Mouse (Mus musculus) limb, embryonic 13.5 days (tissue): ENCODE results near the gene Il6st. TPM values are rescaled to one million over a fixed set of nuclear protein-coding genes. Genes with fewer than 3 reads are reported as not detected.
"Not testable (repeated sequence)": the region's sequence is repeated elsewhere in the genome, so short reads cannot be mapped to it uniquely, and the experiment has no call there.

ENCODE experiments used
- ATAC-seq: fragments of 200-750 bp; cut with Nextera tagmentation; 2 replicates; pipeline ENCODE4 v1.8.0; 2017; ENCODE audit warnings: low read depth, moderate number of reproducible peaks, moderate TSS enrichment; ENCODE audit not compliant: low FRiP score
- H3K27ac ChIP-seq: fragments of 300-500 bp; sonication (generic); 2 replicates; pipeline ENCODE4 v1.5.1; 2015; ENCODE audit warnings: inconsistent platforms, mild to moderate bottlenecking, moderate library complexity
- H3K27me3 ChIP-seq: fragments of 300-500 bp; sonication (generic); 2 replicates; pipeline ENCODE4 v1.6.1; 2015; ENCODE audit warnings: mild to moderate bottlenecking, inconsistent platforms
- H3K36me3 ChIP-seq: fragments of 300-500 bp; sonication (generic); 2 replicates; pipeline ENCODE4 v1.6.1; 2015; ENCODE audit warnings: inconsistent platforms, mild to moderate bottlenecking, moderate library complexity
- H3K4me1 ChIP-seq: fragments of 300-500 bp; sonication (generic); 2 replicates; pipeline ENCODE4 v1.6.1; 2015; ENCODE audit warnings: inconsistent platforms
- H3K4me2 ChIP-seq: fragments of 300-500 bp; sonication (generic); replicated peaks from 2 replicates; pipeline ENCODE4 v1.6.1; 2015; ENCODE audit warnings: inconsistent platforms, mild to moderate bottlenecking, moderate library complexity
- H3K4me3 ChIP-seq: fragments of 300-500 bp; sonication (generic); 2 replicates; pipeline ENCODE4 v1.5.1; 2015; ENCODE audit warnings: moderate library complexity, mild to moderate bottlenecking, inconsistent platforms
- H3K9ac ChIP-seq: fragments of 300-500 bp; sonication (generic); 2 replicates; pipeline ENCODE4 v1.6.1; 2015; ENCODE audit warnings: mild to moderate bottlenecking, inconsistent platforms
- H3K9me3 ChIP-seq: fragments of 300-500 bp; sonication (generic); 2 replicates; pipeline ENCODE4 v1.6.1; 2016; ENCODE audit warnings: inconsistent platforms
- WGBS: fragments of 180-500 bp; shearing (Covaris S2); methylation state at CpG from one replicate; pipeline ENCODE4 v1.1.7; 2015; 5-methylcytosine and 5-hydroxymethylcytosine counted together
- polyA plus RNA-seq: library from polyadenylated mRNA; unstranded; fragments of >200 nt; fragmentation: Nextera tagmentation; extraction: Ambion mirVana; gene quantifications from 2 replicates; pipeline ENCODE4 v1.2.1, GENCODE M21; 2015

The Il6st gene
- 31.8 and 41.1 TPM in 2 replicates for polyA plus RNA-seq

DNA sequence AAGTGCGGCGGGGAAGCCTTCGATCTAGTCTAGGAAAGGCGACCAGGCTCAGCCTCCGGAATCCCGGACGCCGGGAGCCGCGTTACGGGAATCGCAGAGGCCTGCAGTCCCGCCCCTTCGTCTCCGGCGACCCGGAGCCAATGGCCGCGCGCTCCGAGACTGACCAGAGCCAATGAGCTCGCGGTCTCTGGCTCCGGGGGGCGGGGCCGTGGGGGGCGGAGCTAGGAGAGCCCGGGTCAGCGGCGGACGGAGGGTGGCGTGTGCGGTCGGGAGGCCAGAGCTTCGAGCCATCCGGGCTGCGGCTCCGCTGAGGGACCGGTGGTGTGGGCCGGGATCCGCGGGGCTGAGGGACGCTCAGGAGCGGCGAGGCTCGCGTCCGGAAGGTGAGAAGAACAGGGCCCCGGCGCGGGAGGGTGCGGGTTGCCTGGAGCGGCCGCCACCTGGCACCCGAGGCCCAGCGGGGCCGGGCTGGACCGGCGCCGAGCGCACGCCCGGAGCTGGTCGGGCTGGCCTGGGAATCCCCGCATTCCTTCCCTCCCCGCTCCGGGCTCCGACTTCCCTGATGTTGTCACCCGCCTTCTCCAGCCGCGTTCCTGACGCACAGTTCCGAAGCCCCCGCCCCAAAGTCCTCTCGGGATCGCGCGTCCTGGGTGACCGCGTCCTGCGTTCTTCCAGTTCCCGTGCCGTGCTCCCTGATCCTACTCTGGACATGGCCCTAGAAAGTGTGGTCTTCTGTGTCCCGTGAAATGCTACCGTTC, at the start of gene Il6st:
Il6st (plus strand) TSS at position 203 of the 758 bp plus-strand sequence.
- under 1% methylated on average over 84 of the region's 85 CpGs for WGBS
- peak within 1 kb of the TSS; percentile 86 for H3K27ac ChIP-seq
- peak; percentile 99 for ATAC-seq
- peak within 1 kb of the TSS; percentile 90 for H3K4me2 ChIP-seq
- H3K9me3 ChIP-seq: no peaks in the 10 kb centered on the region
- peaks cover 28% of the 10 kb centered on the region for H3K4me1 ChIP-seq
- H3K4me3 ChIP-seq: peak within 1 kb of the TSS; percentile 91
- H3K27me3 ChIP-seq: no peaks in the 10 kb centered on the region
- peaks cover 4% of the 10 kb centered on the region; the same call in 1 of the 2 replicates for H3K36me3 ChIP-seq
- peak within 1 kb of the TSS; percentile 92 for H3K9ac ChIP-seq

DNA sequence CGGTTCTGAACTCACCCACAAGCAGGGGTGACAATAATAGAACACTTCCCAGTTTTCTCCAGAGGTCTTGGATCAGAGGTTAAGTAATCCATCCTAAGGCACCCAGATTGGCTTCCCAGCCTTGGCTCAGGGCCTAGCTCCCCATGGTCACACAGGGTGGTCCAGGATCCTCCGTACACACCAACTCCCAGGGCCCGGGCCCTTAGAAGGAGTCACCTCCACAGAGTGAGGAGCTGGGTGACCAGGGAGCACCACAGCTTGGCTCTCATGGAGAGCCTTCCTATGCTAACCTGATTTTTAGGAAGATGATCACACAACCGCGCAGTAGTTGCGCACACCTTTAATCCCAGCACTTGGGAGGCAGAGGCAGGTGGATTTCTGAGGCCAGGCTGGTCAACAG, 48.0 kb upstream of the Il6st start:
- WGBS: 81% methylated on average over 6 of the region's 6 CpGs
- no peak for ATAC-seq
- H3K9me3 ChIP-seq: no peaks in the 10 kb centered on the region
- no peak overlapping the region for H3K9ac ChIP-seq
- H3K4me1 ChIP-seq: peaks cover 25% of the 10 kb centered on the region
- H3K27ac ChIP-seq: peak overlapping the region; percentile 63; the same call in 1 of the 2 replicates
- H3K36me3 ChIP-seq: no peaks in the 10 kb centered on the region
- peak overlapping the region; percentile 9; the same call in 1 of the 2 replicates for H3K4me2 ChIP-seq
- no peak overlapping the region for H3K4me3 ChIP-seq
- no peaks in the 10 kb centered on the region for H3K27me3 ChIP-seq

DNA sequence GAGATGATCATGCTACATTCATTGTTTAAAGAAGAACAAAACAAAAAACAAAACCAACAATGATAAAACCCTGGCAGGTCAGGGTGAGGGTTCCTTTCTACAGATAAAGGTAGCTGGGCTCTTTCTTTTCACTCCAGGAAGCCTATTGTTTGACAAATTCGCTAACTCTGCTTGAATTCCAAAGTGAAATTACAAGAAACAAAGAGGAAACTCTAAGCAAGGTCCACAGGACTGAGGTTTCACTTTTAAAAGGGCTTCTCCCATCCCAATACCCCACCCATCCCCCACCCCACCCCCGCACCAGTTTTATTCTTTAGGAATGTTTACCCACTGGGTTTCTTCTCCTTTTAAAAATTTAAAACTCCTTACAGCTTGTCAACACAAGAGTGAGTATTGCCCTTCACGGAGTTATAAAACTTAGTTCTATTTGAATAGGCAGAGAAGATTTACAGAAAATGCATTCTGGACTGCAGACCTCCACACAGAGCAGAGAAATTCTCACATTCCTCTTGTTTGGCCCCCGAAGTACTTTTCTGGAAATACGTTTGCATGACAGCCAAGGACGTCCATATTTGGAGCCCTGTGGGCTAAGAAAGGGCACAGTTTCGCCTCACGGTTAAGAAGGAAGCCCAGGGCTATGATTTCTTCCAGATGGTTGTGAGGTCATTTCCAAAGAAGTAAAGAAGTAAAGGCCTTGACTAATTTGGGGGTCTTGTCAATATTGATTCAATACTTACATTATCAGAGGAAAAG, 47.3 kb upstream of the Il6st start:
- H3K27ac ChIP-seq: peak overlapping the region; percentile 63; the same call in 1 of the 2 replicates
- H3K36me3 ChIP-seq: no peaks in the 10 kb centered on the region
- peaks cover 25% of the 10 kb centered on the region for H3K4me1 ChIP-seq
- peak; percentile 79; the same call in 1 of the 2 replicates for ATAC-seq
- no peaks in the 10 kb centered on the region for H3K9me3 ChIP-seq
- peak overlapping the region; percentile 5 for H3K4me2 ChIP-seq
- 11% methylated on average over 8 of the region's 8 CpGs for WGBS
- H3K4me3 ChIP-seq: no peak overlapping the region
- H3K27me3 ChIP-seq: no peaks in the 10 kb centered on the region
- H3K9ac ChIP-seq: no peak overlapping the region

DNA sequence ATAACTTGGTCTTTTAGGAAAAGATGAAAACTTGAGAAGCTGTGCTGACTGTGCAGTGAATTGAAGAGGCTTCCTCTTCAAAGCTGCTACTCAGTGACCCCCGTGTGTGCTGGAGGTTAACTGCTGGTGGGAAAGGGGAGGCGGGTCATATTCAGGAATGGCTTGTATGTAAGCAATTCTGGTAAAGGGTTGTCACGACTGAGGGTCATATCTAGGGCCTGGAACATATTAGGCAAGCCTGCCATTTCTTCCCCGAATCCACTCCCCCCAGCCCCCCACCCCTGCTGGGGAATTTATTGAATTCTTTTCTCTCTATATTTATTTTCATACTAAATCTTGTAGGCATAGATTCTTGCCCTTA, 46.7 kb upstream of the Il6st start:
- WGBS: 13% methylated on average over 4 of the region's 4 CpGs
- H3K4me2 ChIP-seq: peak overlapping the region; percentile 5
- H3K9ac ChIP-seq: no peak overlapping the region
- no peak for ATAC-seq
- H3K27me3 ChIP-seq: no peaks in the 10 kb centered on the region
- peaks cover 25% of the 10 kb centered on the region for H3K4me1 ChIP-seq
- H3K27ac ChIP-seq: peak overlapping the region; percentile 63; the same call in 1 of the 2 replicates
- H3K36me3 ChIP-seq: no peaks in the 10 kb centered on the region
- H3K4me3 ChIP-seq: no peak overlapping the region
- H3K9me3 ChIP-seq: no peaks in the 10 kb centered on the region

DNA sequence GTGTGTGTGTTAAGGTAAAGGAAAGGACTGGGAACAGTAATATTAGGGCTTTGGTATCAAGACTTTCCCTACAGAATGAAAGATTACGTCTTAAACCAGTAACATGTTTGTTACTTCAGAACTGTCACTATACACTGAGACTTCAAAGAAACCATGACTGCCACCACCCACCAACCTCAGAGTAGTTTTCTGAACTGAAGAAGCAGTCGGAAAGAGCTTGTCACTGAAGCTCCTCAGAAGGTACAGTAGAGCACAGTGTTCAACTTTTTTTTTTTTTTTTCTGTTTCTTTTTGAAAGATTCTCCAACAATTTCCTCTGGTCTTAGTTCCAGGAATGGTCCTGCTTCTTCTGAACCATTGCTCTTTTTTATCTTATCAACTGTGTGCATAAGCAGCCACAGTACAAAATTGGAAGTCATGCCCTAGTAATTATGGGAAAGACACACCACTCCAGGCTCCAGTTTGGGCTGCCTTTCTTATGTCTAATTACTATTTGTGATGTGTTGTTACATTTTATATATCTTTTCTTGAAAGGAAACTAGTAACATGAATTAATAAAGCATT, 45.9 kb upstream of the Il6st start:
- WGBS: 77% methylated on average over 2 of the region's 2 CpGs
- no peak overlapping the region for H3K9ac ChIP-seq
- H3K4me3 ChIP-seq: no peak overlapping the region
- H3K27me3 ChIP-seq: no peaks in the 10 kb centered on the region
- H3K4me1 ChIP-seq: peaks cover 18% of the 10 kb centered on the region
- no peak overlapping the region for H3K27ac ChIP-seq
- no peak for ATAC-seq
- no peaks in the 10 kb centered on the region for H3K9me3 ChIP-seq
- H3K36me3 ChIP-seq: no peaks in the 10 kb centered on the region
- H3K4me2 ChIP-seq: no peak overlapping the region

GRCm38 (mm10) chr13:112418595-112418994, 45.3 kb upstream of the Il6st start:
- H3K36me3 ChIP-seq: no peaks in the 10 kb centered on the region
- H3K27ac ChIP-seq: no peak overlapping the region
- no peaks in the 10 kb centered on the region for H3K9me3 ChIP-seq
- WGBS: 86% methylated on average over 4 of the region's 4 CpGs
- no peaks in the 10 kb centered on the region for H3K27me3 ChIP-seq
- H3K9ac ChIP-seq: no peak overlapping the region
- no peak overlapping the region for H3K4me3 ChIP-seq
- ATAC-seq: no peak
- peaks cover 17% of the 10 kb centered on the region for H3K4me1 ChIP-seq
- no peak overlapping the region for H3K4me2 ChIP-seq

DNA sequence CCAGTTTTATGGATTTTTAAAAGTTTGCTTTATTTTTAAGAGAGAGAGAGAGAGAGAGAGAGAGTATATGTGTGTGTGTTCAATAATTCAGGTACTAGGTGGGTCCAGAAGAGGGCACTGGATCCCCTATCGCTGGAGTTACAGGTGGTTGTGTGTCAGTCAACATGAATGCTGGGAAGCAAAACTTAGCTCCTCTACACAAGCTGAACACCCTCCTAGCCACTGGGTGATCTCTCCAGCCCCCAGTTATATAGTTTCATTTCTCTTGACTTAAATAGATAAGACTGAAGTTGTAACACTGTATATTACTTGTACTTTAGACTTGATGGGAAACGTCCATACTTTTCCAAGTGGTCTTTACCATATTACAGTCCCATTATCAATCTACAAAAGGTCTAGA, 39.7 kb upstream of the Il6st start:
- H3K27me3 ChIP-seq: no peaks in the 10 kb centered on the region

DNA sequence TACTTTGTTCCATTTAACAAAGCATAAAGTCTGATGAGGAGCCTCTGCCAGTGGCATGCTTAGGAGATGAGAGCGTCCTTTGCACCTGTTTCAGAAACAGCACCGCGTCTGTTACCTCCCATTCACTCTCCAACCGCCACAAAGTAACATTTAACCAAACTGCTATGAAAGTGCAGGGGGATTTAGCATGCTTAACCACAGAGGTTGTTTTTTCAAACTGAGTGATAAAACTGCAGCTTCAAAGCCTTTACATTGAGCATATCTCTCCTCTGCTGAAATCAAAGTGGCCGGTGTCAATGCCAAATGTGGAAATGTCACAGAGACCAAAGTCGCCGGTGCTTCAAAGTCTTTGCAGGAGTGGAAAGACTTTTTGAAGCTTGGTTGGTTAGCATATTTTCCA, 39.2 kb upstream of the Il6st start:
- H3K27me3 ChIP-seq: no peaks in the 10 kb centered on the region
- no peak for ATAC-seq
- no peaks in the 10 kb centered on the region; the same call in 1 of the 2 replicates for H3K9me3 ChIP-seq
- H3K27ac ChIP-seq: no peak overlapping the region
- H3K4me3 ChIP-seq: no peak overlapping the region
- no peaks in the 10 kb centered on the region for H3K4me1 ChIP-seq
- H3K4me2 ChIP-seq: no peak overlapping the region
- H3K36me3 ChIP-seq: no peaks in the 10 kb centered on the region
- no peak overlapping the region for H3K9ac ChIP-seq
- 69% methylated on average over 7 of the region's 7 CpGs for WGBS

More for the DNA sequence above, 39.7 kb upstream of the Il6st start:
- Histone ChIP-seq H3K4me3 (no peak overlapping the region), H3K9ac (no peak overlapping the region), H3K4me2 (no peak overlapping the region), H3K9me3 (no peaks in the 10 kb centered on the region; the same call in 1 of the 2 replicates), H3K36me3 (no peaks in the 10 kb centered on the region), H3K4me1 (no peaks in the 10 kb centered on the region), H3K27ac (no peak overlapping the region)
- 88% methylated on average over 2 of the region's 2 CpGs for WGBS
- ATAC-seq: no peak

DNA sequence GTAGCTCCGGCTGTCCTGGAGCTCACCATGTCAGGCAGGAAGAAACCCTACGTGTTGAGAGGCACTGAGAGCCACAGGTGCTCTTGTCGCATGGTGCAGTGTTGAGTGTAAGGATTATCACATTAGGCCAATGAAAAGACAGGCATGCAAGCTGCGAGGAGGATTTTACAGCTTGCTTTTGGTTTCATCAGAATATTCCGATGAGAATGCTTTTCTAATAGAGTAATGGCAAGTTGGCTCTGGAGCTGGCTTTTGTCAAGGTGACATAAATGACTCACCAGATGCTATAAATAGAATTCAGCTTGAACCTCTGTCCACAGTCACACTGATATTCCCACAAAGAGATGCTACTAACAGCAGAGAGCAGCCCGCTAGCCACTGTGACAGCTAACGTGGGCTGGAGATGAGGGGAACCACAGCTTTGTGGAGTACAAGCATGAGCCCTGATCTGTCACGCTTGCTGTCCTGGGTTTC, 38.7 kb upstream of the Il6st start:
- H3K9me3 ChIP-seq: no peaks in the 10 kb centered on the region; the same call in 1 of the 2 replicates
- H3K27ac ChIP-seq: no peak overlapping the region
- ATAC-seq: no peak
- no peak overlapping the region for H3K4me3 ChIP-seq
- no peaks in the 10 kb centered on the region for H3K27me3 ChIP-seq
- no peaks in the 10 kb centered on the region for H3K4me1 ChIP-seq
- WGBS: 51% methylated on average over 8 of the region's 8 CpGs
- no peak overlapping the region for H3K9ac ChIP-seq
- no peaks in the 10 kb centered on the region for H3K36me3 ChIP-seq
- no peak overlapping the region for H3K4me2 ChIP-seq

DNA sequence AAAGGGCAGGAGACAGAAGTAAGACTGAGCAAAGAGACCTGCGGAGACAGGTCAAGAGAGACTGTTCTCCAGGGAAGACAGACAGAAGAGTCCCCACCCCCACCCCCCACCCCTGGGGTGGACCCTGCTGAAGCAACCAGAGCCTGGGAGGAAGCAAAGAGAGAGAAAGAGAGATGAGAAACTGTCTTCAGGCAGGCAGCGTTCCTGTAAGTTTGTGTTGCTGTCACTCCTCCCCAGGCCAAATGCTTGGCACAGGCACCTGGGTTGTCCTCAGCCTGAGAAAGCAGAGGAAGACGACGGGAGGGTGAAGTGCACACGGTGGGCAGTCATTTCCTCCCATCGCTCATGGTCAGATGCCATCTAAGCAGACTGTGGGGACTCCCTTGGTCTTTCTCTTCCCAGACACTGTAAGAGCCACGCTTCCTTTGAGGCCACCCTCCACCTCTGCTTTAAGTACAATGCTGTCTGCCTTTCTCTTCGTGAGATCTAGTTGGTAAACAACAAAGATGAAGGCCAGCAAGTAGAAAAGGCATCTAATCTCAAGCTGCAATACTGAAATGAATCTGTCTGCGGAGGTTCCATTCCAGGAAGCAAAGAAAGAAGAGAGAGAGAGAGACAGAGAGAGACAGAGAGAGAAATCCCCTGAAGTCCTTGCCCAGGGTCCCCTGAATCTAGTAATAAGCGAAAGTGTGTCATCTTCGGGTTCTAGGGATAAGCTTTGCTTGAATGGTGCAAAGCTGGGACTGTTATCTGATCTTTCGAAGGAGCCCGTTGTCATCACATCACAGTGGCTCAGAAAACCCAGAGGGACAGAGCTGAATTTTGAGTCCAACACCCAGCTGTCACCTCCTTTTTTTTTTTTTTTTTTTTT, 37.4 kb upstream of the Il6st start:
- no peaks in the 10 kb centered on the region for H3K36me3 ChIP-seq
- H3K4me1 ChIP-seq: no peaks in the 10 kb centered on the region
- H3K27me3 ChIP-seq: no peaks in the 10 kb centered on the region
- ATAC-seq: no peak
- H3K9me3 ChIP-seq: no peaks in the 10 kb centered on the region; the same call in 1 of the 2 replicates
- no peak overlapping the region for H3K4me3 ChIP-seq
- no peak overlapping the region for H3K9ac ChIP-seq
- 70% methylated on average over 13 of the region's 13 CpGs for WGBS
- H3K27ac ChIP-seq: no peak overlapping the region
- no peak overlapping the region for H3K4me2 ChIP-seq

GRCm38 (mm10) chr13:112427136-112427470, 36.8 kb upstream of the Il6st start:
- 93% methylated on average over 4 of the region's 4 CpGs for WGBS
- H3K9ac ChIP-seq, H3K36me3 ChIP-seq, H3K4me1 ChIP-seq, H3K27ac ChIP-seq, H3K4me3 ChIP-seq, H3K4me2 ChIP-seq, H3K27me3 ChIP-seq, ATAC-seq, H3K9me3 ChIP-seq: not testable (repeated sequence)
